Mouse (Mus musculus) megakaryocyte-erythroid progenitor cell, adult 5-6 weeks (primary cell): ENCODE measurements around the gene Spp1. TPM values are rescaled to one million over a fixed set of nuclear protein-coding genes. Genes with fewer than 3 reads are reported as not detected.
"Not testable (repeated sequence)": the region's sequence is repeated elsewhere in the genome, so short reads cannot be mapped to it uniquely, and the experiment has no call there.

Experiments
- ATAC-seq: replicated peaks from 2 replicates; pipeline ENCODE4 v1.8.0; 2016; ENCODE audit warnings: mild to moderate bottlenecking, inconsistent platforms; ENCODE audit not compliant: severe bottlenecking, poor library complexity, low FRiP score, low TSS enrichment
- total RNA-seq, 2 experiments: library from RNA; stranded (forward) in 1 of 2; stranded (reverse) in 1 of 2; fragments of 200-1000, 215-1000 nt in 1 of 2; fragments of >200 nt in 1 of 2; fragmentation: Nextera tagmentation in 1 of 2; gene quantifications; 2 replicates each; pipeline ENCODE4 v1.2.3; 2014 to 2017

The Spp1 gene
- total RNA-seq, 2 experiments from 2014 or later = not detected

DNA sequence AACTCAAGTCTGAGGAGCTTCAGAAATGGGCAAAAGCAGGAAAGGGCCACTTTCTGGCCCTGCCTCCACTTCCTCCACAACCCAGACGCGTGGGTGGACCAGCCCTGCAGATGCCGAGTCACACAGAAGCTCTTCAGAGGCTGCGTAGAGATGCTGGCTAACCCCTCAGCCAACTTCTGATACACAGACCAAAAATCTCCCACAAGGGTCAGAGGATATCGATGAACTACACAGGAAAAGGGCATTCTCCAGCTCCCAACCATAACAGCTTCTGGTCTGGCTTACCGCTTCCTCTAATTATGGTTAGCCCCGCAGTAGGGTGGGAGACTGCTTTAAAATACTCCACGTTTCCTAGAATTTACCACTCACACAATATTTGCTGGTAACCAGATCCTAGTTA lies 9.0 kb upstream of the Spp1 start:
- ATAC-seq = no peak

- ATAC-seq = no peak
Observed at GRCm38 (mm10) chr5:104432886-104433285, 2.0 kb upstream of the Spp1 start.

DNA sequence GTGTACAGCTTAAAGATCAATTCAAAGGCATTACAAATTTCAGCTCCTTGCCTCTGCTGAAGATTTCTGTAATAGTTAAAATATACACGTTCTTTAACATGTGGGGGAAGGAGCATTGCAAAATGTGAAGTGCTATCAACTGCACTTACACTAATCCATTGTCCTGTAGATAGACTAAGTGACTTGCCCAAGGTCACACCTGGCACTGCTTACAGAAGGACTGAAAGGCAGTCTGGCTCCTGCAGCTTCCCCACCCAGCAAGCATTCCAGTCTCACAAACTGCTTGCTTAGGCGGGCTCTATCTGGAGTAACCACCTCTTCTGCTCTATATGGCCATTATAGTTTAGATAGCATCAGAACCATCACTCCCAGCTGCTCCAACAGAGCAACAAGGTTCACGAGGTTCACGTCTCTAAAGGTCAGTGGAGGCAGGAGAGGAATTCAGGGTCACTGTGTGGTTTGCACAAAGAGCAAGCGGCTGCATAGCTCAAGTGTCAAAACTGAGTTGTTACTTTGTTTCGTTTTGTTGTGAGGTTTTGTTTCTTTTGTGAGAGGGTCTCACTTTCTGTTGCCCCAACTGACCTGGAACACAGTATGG lies 851 bp upstream of the Spp1 start:
- ATAC-seq = no peak

GRCm38 (mm10) chr5:104436406-104437076 lies 1.6 kb downstream of the Spp1 start:
- ATAC-seq = no peak

DNA sequence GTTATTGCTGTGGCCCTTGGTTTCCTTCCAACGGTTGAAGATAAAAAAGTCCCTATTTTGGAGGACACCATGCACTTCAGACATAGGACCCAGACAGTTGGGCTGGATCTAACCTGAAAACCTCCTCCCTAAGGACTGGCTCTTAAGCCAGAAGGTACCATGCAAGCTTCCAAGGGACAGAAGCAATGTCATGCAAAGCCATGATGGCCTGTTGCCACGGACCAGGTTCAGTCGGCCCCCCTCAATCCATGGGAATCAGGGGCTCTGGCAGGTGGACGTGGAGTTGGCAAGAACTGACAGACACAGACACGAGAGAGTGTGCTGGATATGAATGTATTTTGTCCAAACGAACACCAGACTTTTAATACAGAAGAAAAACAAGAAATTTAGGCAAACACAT lies 7.5 kb downstream of the Spp1 start:
- no peak for ATAC-seq

GRCm38 (mm10) chr5:104442850-104443249 lies 7.9 kb downstream of the Spp1 start:
- ATAC-seq = no peak

GRCm38 (mm10) chr5:104446156-104446555 lies 11.2 kb downstream of the Spp1 start:
- ATAC-seq = peak; percentile 85

DNA sequence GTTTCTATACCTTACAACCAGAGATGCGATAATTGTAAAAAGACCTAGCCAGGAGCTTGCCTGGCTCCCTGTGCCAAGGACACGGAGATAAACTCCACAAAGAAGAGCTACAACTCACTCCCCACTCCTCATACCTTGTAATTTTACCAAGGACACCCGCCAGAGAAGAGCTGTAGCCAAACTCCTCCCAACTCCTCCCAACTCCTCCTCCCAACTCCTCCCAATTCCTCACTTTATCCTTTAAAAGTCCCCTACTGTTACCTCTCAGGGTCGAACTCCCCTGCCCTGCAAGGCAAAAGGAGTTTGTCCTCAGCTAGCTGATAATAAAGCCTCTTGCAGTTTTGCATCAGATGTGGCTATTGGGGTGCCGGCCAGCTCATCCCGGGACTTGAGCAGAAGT lies 13.4 kb downstream of the Spp1 start:
- ATAC-seq = not testable (repeated sequence)

GRCm38 (mm10) chr5:104449491-104449890 lies 14.6 kb downstream of the Spp1 start:
- ATAC-seq = no peak

- ATAC-seq = no peak
Observed at GRCm38 (mm10) chr5:104453075-104453474, 18.2 kb downstream of the Spp1 start.

GRCm38 (mm10) chr5:104454564-104454963 lies 19.6 kb downstream of the Spp1 start:
- ATAC-seq = no peak

DNA sequence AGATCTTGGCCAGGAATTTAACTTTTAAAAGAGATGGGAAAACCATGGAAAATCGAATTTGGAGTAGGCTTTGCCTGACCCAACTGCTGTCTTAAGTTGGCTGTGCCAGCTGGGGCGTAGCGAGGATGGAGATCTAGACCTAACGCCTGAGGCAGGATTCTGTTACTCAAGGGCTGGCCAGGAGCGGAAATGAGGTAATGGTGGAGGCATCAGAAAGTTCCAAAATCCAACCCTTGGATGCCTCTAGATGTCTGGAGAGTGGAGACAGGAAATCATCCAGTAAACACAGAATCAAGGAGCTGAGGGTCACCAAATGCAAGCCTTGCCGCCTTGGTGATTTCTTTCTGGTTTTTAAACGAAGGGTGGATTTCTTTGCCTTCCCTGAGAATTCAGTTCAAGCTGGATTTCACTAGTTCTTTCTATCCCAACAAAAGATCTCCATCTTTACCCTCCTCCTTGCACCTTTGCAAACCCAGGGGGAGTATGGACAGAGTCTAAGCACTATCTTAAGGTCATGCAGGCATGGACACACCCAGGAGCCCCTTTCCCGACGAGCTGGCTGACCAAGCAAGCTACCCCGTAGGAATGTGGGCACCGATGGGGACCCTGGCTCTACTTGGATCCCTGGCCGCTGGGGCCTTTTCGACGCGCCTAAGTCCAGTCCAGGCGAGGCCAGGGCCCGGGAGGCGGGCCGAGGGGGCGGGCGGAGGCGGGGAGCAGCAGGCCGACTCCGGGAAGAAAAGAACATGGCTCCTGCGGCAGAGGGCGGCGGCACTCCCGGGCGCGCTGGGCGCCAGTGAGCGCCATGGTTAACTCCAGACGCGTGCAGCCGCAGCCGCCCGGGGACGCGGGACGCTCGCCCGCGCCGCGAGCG lies 24.2 kb downstream of the Spp1 start, which contains the start of gene Pkd2:
Gene Pkd2 (plus strand): TSS at position 619 of the 874 bp plus-strand sequence.
- ATAC-seq = peak; percentile 79

DNA sequence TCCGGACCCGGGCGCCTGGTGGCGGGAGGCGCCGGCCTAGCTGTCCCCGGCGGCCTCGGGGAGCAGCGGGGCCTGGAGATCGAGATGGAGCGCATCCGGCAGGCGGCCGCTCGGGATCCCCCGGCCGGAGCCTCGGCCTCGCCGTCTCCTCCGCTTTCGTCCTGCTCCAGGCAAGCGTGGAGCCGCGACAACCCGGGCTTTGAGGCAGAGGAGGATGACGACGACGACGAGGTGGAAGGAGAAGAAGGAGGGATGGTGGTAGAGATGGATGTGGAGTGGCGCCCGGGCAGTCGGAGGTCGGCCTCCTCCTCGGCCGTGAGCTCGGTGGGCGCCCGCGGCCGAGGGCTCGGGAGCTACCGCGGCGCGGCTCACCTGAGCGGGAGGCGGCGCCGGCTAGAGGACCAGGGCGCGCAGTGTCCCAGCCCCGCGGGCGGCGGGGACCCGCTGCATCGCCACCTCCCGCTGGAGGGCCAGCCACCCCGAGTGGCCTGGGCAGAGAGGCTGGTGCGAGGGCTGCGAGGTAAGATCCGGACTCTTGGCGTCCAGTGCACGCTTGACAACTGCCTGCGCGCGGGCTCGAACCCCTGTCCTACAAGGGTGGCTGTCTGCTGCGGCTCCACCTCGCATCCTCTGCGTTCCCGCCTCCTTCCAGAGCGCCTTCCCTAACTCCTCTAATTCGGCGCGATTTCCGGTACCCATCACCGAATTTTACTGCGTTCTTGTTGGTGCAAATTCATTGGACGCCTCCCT lies 25.0 kb downstream of the Spp1 start:
- ATAC-seq = peak; percentile 60

- no peak for ATAC-seq
Observed at GRCm38 (mm10) chr5:104460456-104460838, 25.5 kb downstream of the Spp1 start.

GRCm38 (mm10) chr5:104460856-104461255 lies 25.9 kb downstream of the Spp1 start:
- no peak for ATAC-seq

DNA sequence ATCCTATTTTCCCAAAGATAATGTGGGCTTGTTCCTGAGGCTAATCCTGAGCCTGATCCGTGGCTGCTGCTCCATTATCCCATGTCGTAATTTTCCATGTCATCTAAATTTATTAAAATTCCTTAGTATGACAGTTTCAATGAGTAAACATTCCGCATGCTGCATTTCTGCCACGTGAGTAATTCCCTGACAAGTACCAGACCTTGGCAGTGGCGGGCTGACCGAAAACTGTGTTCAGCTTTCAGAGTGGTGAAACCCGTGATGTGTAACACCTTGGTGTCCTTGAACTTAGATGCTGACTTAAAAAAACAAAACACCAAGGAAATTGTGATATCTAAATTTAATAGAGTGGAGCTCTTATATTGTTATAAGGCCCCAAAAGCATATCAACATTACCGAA lies 30.4 kb downstream of the Spp1 start:
- no peak for ATAC-seq

GRCm38 (mm10) chr5:104465731-104466130 lies 30.8 kb downstream of the Spp1 start:
- ATAC-seq = no peak

DNA sequence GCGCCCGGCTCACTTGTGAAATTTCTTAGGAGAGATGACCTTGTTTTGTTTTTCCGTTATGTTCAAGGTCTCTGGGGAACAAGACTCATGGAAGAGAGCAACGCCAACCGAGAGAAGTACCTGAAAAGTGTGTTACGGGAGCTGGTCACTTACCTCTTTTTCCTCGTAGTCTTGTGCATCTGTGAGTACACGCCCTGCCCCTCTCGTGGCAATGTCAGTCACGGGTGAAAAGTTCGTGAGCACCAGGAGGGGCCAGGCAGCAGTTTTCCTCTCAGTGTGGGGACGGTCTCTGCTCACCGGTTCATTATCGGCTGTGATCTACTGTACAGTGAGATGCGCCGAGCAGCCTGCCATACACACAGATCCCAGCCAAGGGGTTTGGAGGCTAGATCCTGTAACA lies 31.9 kb downstream of the Spp1 start:
- ATAC-seq = no peak

- ATAC-seq = no peak
Observed at GRCm38 (mm10) chr5:104468586-104468985, 33.7 kb downstream of the Spp1 start.

GRCm38 (mm10) chr5:104470981-104471391 lies 36.1 kb downstream of the Spp1 start:
- no peak for ATAC-seq
